Mouse (Mus musculus) lung, adult 2 months (tissue): ENCODE data around the gene Chad.

Source experiments
- CTCF ChIP-seq: fragments of 200-500 bp; IDR thresholded peaks from 2 replicates; pipeline ENCODE4 v1.5.1; 2011; ENCODE audit warnings: mild to moderate bottlenecking, low read length, control low read depth; ENCODE audit not compliant: insufficient read depth
- POLR2A ChIP-seq: fragments of 200-500 bp; IDR thresholded peaks from 2 replicates; pipeline ENCODE4 v1.6.1; 2011; ENCODE audit warnings: low read depth, mild to moderate bottlenecking, control low read depth, low read length, borderline replicate concordance; ENCODE audit errors: extremely low read depth

DNA sequence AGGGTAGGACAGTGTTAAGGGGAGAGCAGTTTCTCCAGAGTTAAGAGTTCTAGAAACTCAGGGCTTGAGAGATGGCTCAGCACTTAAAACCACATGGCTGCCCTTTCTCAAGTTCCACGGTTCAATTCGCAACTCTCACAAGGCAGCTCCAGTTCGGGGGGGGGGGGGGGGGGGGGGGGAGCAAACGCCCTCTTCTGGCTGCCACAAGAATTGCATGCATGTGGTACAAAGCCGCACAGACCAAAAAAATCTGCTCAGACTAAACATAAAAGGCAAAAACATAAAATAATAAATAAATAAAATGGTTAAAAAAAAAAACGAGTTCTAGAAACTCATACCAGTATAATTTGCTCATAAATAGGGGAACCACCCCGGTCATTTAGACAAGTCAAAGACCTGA, 9.7 kb downstream of the Chad start:
- TF ChIP-seq POLR2A (no peak), CTCF (no peak)
